Mouse (Mus musculus) erythroblast, adult 5-6 weeks (primary cell): ENCODE measurements around the gene Syvn1. TPM values are rescaled to one million over a fixed set of nuclear protein-coding genes. Genes with fewer than 3 reads are reported as not detected.
A peak's percentile ranks its signal among the peaks of the same experiment; 100 is the strongest.

Experiments used
- ATAC-seq: replicated peaks from 2 replicates; pipeline ENCODE4 v1.8.0; 2016; ENCODE audit warnings: moderate number of reproducible peaks, mild to moderate bottlenecking, moderate TSS enrichment, inconsistent platforms; ENCODE audit not compliant: poor library complexity, low FRiP score, severe bottlenecking
- total RNA-seq, 2 experiments: library from RNA; stranded (forward) in 1 of 2; stranded (reverse) in 1 of 2; fragments of 150-400 nt in 1 of 2; fragments of 200-764, 138-1000 nt in 1 of 2; gene quantifications; 2 replicates each; pipeline versions ENCODE4 v1.2.3 to v1.2.4; 2015 to 2017; ENCODE audit warnings: low replicate concordance in 2 of 2

Syvn1 gene
- total RNA-seq (2015; ENCODE audit: low replicate concordance) (35.5 and 43.0 TPM in 2 replicates), total RNA-seq (2017; ENCODE audit: low replicate concordance) (9.9 and 16.0 TPM in 2 replicates)

GRCm38 (mm10) chr19:6046294-6047153, at the start of gene Syvn1:
Syvn1 (plus strand) TSS chr19:6046576.
- ATAC-seq, result peak; percentile 85

GRCm38 (mm10) chr19:5998180-5998579, 48.2 kb upstream of the Syvn1 start:
- ATAC-seq, result peak; percentile 63; the same call in 1 of the 2 replicates

DNA sequence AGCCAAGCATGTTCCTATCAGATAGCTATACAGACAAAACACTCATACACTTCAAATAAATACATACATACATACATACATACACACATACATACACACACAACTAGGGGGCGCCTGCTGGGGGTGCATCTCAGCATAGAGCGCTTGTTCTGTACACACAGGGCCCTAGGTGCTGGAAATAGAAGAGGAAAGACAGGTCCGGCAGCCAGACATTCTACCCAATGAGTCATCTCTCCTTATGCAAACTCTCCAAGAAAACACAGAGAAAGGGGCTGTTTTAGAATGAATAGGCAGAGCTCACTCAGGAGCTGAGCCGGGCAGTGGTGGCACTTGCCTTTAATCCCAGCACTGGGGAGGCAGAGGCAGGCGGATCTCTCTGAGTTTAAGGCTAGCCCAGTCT, 46.4 kb upstream of the Syvn1 start:
- ATAC-seq, result no peak

DNA sequence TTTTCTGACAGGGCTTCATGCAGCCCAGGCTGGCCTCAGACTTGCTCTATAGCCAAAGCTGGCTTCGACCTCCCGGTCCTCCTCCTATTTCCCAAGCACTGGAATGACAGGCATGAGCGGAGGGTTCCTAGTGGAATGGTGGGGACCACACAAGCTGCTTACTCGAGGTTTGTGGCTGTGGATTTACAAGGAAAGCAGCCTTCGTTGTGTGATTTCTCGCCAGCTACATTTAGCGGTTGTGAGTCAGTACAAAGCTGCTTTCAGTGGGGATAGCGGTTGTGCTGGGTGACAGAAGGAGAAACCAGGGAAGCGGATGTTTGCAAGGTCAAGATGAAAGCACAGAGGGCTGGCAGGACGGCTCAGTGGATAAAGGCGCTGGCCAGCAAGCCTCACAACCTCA, 40.8 kb upstream of the Syvn1 start:
- ATAC-seq, result no peak

DNA sequence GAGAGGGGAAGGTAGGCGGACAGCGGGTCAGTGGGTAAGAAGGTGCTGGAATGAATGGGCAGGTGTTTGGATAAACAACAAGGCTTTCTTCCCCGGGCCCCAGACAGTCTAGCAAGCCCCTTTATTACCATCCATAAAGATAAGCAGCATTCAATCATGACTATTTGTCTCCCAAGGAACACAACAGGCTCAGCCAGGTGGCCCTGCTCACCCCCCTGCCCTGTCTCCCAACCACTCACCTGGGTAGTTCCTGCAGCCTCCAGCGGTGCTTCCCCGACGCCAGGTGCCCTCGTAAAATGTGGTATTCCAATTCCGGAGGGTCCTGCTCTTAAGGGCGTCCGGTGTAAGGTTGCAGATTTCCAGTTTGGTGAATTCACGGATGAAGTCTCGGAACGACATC, 39.4 kb upstream of the Syvn1 start:
- no peak for ATAC-seq

DNA sequence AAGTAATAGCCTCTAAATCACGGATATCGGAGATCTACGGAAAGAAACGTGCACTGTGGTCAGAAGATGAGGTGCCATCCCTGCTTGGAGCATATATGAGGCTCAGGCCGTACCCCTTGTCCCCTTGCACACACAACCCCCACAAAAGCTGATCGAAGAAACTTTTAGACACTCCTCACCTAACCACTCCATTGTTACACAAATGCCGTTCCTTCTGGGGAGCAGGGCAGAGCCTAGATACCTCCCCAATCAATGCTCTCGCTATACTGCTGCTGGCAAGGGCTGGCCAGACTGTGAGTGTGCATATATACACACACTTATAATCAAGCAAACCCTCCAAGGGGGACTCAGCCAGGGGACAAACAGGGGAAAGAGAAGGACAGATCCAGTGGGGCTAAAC, 37.2 kb upstream of the Syvn1 start:
- no peak for ATAC-seq

GRCm38 (mm10) chr19:6013691-6014090, 32.7 kb upstream of the Syvn1 start:
- no peak for ATAC-seq

DNA sequence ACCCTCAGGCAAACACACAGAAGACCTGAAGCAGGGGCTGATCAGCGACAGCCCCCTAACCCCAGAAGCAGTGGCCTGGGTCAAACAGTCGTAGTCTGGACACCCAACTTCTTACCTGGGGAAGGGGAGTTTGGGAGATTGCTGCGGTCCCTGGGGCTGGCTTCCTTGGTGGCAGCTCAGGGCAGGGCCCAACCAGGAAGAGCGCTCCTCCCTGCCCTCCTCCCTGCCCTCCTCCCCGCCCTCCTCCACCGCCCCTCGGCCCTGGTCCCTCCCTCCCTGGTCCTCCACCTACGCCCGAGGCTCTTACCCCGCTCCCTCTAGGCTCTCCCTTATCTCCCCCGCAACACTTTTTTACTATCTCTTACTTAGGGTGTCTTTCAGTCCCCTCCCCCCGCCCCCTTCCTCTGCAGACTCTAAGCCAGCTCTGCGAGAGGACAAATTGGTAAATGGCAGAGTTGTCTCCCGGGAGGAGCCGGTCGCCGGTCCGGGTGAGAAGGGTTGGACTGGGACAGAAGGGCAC, 31.3 kb upstream of the Syvn1 start:
- ATAC-seq, result peak; percentile 81

GRCm38 (mm10) chr19:6015511-6016315, 30.7 kb upstream of the Syvn1 start, which contains the start of gene Capn1:
Capn1 (minus strand) TSS chr19:6015897.
- ATAC-seq, result peak; percentile 51

DNA sequence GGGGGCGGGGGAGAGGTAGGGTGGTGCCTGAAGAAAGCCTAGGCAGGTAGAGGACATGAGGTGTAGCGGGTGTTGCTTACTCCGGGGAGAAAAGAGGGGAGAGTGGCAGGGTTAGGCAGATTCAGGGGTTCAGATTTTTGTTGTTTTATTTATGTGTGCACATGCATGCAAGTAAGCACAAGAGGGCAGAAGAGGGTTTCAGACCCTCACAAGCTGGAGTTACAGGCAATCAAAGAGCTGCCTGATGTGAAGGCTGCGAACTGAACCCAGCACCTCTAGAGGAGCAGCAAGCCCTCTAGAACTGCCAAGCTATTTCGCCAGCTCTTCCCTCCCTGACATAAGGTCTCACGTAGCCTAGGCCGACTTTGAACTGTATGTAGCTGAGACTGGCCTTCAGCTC, 29.8 kb upstream of the Syvn1 start:
- ATAC-seq, result no peak

- peak; percentile 55 for ATAC-seq
These were observed 28.0 kb upstream of the Syvn1 start for GRCm38 (mm10) chr19:6018142-6019089.

DNA sequence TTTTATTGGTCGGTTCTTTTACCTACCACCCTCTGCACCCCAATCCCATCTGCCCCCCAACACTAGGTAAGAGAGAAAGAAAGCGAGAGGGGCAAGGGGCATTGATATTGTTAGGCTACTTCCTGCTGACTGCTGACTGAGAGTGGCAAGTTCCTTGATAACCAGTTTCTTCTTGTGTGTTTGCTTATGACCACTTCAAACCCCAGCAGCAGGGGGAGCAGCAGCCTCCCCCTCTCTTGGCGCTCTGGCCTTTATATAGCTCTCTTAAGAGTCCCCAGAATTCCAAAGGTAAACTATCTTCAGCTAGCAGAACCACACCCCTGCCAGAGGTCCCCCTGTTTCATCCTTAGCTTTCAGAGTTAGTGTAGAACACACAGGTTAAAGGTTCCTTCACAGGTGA, 26.1 kb upstream of the Syvn1 start:
- no peak for ATAC-seq

DNA sequence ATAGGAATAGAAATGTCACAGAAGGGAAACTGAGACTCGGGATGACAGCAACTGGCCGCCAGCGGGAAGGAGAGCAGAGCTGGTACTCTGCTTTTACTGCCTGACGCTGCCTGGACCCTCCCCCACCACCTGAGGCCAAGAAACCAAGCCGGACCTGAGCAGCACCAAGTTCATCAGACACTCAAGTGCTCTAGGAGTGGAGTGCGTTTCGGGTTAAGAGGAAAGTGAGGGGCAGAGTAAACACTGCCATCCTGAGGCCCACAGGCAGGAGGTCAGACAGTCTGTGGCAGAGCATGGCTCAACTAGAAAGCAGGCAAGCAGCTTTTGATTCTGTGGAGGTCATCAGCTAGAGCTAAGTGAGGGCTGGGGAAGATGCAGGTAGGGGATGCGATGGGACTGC, 23.3 kb upstream of the Syvn1 start:
- no peak for ATAC-seq

DNA sequence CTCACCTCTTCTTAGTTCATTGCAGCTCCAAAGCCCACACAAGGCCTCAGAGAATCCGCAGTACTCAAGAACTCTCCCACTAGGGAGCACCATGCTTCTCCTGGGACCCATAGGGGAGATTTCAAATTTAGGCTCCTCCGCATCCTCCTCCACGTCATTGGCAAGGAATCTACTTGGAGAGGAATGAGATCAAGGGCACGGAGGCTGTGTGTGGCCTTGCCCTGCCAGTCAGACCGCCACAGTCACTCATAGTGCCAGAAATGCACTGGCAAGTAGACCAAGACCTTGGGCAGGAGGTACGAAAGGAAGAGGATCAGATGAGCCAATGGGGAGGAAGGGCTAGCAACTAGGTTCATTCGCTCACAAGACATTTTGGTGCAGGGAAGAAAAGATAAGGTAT, 22.4 kb upstream of the Syvn1 start:
- ATAC-seq, result no peak

DNA sequence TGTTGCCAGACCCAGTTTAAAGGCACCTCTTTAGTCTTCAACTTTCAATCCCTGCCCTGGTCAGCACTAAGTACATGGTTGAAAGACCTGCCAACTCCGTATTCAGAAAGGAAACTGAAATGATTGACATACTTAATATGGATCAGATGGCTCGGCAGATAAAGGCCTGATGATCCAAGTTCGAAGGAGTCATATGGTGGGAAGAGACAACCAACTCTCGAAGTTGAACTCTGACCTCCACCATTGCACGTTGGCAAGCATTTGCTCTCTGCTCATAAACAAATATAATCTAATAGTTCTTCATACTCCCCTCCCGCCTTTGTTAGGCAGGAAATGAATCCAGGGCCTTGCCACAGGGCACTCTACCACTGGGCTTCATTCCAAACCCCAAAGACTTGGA, 17.4 kb upstream of the Syvn1 start:
- no peak for ATAC-seq

GRCm38 (mm10) chr19:6029426-6029825, 16.9 kb upstream of the Syvn1 start:
- no peak for ATAC-seq

GRCm38 (mm10) chr19:6030520-6031280, 15.7 kb upstream of the Syvn1 start:
- 0 out of 2 replicates have a peak, but pooled peaks have one; percentile 40 for ATAC-seq

- ATAC-seq, result no peak
These were observed 10.3 kb upstream of the Syvn1 start for GRCm38 (mm10) chr19:6035966-6036585.
